Mouse (Mus musculus) activated CD4-positive, CD25-positive, alpha-beta regulatory T cell, adult 4 months (primary cell): ENCODE measurements around the gene Lztfl1. TPM values are rescaled to one million over a fixed set of nuclear protein-coding genes. Genes with fewer than 3 reads are reported as not detected.
"Not testable (repeated sequence)": the region's sequence is repeated elsewhere in the genome, so short reads cannot be mapped to it uniquely, and the experiment has no call there.

ENCODE experiments used
- ATAC-seq: one replicate; pipeline ENCODE4 v1.8.0; 2017
- polyA plus RNA-seq, 2 experiments: library from polyadenylated mRNA; unstranded; fragments of 100-300 nt; shearing (Covaris generic); gene quantifications; one replicate each; pipeline ENCODE4 v1.2.1; 2017

Gene Lztfl1
- polyA plus RNA-seq, 2 experiments from 2014 or later, result 51.1 to 71.1 TPM

DNA sequence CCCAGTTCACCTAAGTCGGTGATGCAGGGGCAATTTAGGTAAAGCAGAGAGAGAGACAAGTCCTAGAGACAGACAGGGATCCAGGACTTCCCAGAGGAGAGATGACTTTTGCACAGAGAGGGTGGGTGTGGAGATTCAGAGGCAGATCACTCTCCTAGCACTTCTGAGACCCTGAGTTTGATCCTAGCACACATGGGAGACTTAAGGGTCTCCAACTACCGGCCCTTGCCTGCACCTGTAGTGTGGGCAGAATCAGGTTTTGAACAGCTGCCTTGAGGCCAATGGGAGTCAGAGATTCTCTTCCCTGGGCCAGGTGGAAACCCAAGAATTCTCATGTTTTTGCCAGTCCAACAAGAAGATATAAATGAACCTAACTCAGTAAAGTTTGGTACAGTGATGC is 38.3 kb downstream of the Lztfl1 start:
- no peak for ATAC-seq

DNA sequence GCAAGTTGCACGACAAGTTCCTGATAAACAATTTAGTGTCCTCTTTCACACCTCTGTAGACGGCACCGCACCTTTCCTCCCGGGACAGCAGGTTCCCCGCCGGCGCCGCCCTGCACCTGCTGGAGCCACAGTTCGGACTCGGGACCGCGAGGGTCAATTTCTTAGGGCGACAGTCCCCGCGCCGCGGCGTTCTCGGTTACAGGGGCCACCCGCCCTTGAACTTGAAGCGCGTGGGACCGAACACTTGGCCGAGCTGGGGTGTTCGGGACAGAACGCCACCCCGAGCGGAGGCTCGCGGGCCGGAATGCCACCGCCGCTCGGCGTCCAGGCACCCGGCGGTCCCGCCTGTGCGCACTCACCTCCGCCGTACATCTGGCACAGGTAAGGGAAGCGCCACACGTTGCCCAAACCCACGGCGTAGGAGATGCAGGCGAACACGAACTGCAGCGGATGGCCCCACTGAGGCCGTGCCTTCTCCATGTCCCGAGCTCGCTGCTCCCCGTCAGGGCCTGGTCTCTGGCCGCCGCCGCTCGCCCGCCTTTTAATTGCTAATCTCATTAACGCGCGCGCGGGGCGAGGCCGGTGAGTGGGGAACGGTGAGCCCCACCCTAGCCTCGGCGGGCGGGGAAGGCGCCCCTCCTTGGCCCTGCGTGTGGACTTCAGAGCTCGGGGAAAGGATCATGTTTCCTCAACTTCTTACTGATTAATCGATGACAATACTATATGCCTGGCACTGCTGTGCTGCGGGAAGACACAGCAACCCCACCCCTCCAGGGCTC is 39.0 kb downstream of the Lztfl1 start, which contains the start of the genes Ccr9 and Slc6a20a:
Gene Ccr9, plus strand, starts transcription at position 113 of the 779 bp plus-strand sequence.
Gene Slc6a20a, minus strand, starts transcription at position 559 of the 779 bp plus-strand sequence.
- ATAC-seq, result no peak

- ATAC-seq, result no peak
These were observed 51.9 kb downstream of the Lztfl1 start for GRCm38 (mm10) chr9:123665645-123666044.

DNA sequence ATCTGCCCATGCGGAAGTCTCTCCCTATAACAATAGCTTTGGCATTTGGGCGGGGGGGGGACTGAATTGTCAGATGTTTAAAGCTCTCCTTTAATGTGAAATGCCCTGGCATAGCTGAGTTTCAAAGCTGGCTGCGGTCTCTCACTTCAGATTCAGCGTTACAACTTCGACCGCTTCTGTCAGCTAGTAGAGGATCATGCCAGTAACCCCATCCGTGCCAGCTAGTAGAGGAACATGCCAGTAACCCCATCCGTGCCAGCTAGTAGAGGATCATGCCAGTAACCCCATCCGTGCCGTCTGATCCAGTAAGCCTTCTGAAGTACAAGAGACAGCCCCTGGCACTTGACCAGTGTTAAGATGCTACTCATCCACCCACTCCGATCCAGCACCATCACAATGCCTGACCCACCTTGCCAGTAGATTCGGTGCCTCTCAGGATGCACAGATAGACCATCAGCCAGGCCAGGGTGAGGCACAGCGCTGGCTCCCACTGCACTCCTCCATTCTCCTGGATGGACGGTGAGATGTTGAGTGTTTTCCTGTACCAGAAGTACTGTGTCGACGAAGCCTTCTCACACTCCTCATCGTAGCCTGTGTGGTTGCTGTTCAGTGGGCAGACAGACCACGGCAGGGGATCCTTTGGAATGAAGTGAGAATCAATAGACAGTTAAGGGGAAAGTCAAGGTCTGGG is 57.4 kb downstream of the Lztfl1 start:
- ATAC-seq, result not testable (repeated sequence)

GRCm38 (mm10) chr9:123658981-123659380 is 58.5 kb downstream of the Lztfl1 start:
- ATAC-seq, result no peak

GRCm38 (mm10) chr9:123657457-123657856 is 60.0 kb downstream of the Lztfl1 start:
- ATAC-seq, result no peak

DNA sequence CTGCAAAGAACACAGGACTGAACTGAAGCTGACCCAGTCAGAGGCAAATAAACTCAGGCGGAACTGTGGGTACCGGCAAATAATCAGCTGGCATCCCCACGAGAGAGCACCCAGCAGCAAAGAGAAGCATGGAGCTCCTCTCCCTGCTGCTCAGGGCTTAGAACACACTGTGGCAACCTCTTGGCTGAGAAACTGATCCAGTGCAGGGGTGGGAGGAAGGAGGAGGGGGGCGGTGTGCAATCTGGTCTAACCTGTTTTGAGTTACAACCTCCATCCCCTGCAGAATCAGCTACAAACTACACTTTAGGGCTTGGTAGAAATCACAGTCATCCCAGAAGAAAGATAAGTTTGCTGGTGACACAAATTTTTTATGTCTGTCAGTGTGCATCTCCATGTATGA is 66.1 kb downstream of the Lztfl1 start:
- no peak for ATAC-seq

DNA sequence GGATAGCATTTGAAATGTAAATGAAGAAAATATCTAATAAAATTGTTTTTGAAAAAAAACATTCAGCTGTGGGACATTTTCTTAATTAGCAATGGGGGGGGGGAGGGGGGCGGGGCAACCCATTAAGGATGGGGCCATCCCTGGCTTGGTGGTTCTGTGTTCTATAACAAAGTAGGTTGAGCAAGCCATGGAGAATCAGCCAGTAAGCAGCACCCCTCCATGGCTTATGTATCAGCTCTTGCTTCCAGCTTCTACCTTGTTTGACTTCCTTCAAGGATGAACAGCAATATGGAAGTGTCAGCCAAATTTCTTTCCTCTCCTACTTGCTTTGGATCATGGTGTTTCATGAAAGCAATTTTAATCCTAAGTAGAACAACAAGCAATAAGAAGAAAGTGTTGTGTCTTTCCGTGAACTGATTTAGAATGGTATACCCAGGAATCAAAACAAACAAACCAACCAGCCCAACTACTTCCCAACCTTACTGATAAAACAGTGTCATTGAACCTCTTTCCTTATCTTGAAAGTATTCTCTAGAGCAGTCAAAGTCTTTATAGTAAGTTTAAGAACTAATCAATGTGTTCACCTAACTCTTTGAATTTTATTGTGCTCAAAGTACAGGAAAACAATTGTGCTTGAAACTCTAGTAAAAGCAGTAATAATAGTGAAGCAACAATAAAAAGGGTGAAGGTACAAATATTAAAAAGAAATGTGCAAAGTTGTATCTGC is 67.5 kb downstream of the Lztfl1 start:
- no peak for ATAC-seq

Other genes starting within 250 kb of the Lztfl1 start
- gene Limd1, start 239.0 kb downstream of the Lztfl1 start, polyA plus RNA-seq, result 10 to 100 TPM; 31.3 to 38.7 TPM
- gene Sacm1l, start 187.9 kb downstream of the Lztfl1 start, polyA plus RNA-seq, result 10 to 100 TPM; 45.6 to 59.3 TPM
- under 1 TPM; 0.47 to 0.83 TPM for gene Slc6a20b, start 85.1 kb downstream of the Lztfl1 start, polyA plus RNA-seq
- 10 to 100 TPM; 15.3 to 36.5 TPM for gene Ccr9, start 39.3 kb downstream of the Lztfl1 start, polyA plus RNA-seq
- under 1 TPM in 1 of 2 experiments, not detected in 1; 0.54 TPM for gene Slc6a20a, start 38.8 kb downstream of the Lztfl1 start, polyA plus RNA-seq
- 100 to 1,000 TPM; 117 to 287 TPM for gene Cxcr6, start 88.8 kb upstream of the Lztfl1 start, polyA plus RNA-seq
- 10 to 100 TPM; 27.8 to 29.5 TPM for gene Fyco1, start 134.2 kb upstream of the Lztfl1 start, polyA plus RNA-seq
- gene Xcr1, start 144.3 kb upstream of the Lztfl1 start, polyA plus RNA-seq, result under 1 TPM; 0.64 to 0.67 TPM